Mouse (Mus musculus) heart, postnatal 0 days (tissue): ENCODE measurements around the gene Aox2.

Experiments
- CTCF ChIP-seq: IDR thresholded peaks from 2 replicates; pipeline ENCODE4 v1.5.1; 2016; ENCODE audit warnings: antibody characterized with exemption, control low read depth, low read depth
- EP300 ChIP-seq: IDR thresholded peaks from 2 replicates; pipeline ENCODE4 v1.6.1; 2016; ENCODE audit warnings: antibody characterized with exemption, low read depth

- TF ChIP-seq CTCF (no peak), EP300 (no peak)
Measured at GRCm38 (mm10) chr1:58301073-58301472, 22.9 kb downstream of the Aox2 start.
